Mouse (Mus musculus) adrenal gland, postnatal 25 days (tissue): ENCODE measurements around the gene Tbc1d17. TPM values are rescaled to one million over a fixed set of nuclear protein-coding genes. Genes with fewer than 3 reads are reported as not detected.

Experiments
- DNase-seq: peaks from one replicate; pipeline ENCODE4 v3.0.0; 2021; ENCODE audit warnings: mixed read lengths
- total RNA-seq: library from RNA; stranded (reverse); gene quantifications from 2 replicates; pipeline ENCODE4 v1.2.3, GENCODE M21; 2021

Gene Tbc1d17
- total RNA-seq, 1 experiment from 2014 or later = 88.5 TPM

DNA sequence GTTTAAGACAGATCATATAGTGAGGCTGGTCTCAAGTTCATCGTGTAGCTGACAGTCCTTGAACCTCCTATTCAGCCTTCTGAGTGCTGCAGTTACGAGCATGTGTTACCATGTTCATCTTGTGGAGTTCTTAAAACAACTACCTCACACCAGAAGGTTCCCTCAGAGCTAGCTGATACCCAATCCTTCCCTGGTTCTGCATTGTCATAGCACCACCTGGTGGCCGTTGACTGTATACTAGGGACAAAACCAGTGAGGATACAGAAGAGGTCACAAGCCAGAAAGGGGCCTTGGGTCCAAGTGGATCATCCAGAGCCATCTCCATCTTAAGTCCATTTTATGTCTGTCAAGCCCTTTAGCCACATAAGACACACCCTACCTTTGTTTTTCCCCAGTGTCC is 24.0 kb downstream of the Tbc1d17 start:
- DNase-seq = peak; percentile 81

DNA sequence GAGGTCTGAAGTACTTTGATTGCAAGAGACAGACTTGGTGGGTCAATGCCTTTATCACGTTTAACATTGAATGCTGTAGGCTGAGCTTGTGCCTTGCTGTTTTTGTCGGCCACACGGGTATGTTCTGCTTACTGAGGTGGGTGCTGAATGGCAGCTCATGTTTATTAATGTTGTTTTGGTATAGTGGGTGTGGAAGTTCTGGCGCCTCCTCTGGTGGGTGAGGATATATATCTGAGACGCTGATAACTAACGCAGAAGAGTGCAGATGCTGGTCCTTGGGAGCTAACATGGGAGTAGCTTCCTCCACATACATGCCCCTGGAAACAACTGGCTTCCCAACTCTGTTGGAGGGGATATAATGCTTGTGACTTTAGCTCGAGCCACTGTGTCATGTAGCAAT is 25.5 kb downstream of the Tbc1d17 start:
- DNase-seq = no peak

DNA sequence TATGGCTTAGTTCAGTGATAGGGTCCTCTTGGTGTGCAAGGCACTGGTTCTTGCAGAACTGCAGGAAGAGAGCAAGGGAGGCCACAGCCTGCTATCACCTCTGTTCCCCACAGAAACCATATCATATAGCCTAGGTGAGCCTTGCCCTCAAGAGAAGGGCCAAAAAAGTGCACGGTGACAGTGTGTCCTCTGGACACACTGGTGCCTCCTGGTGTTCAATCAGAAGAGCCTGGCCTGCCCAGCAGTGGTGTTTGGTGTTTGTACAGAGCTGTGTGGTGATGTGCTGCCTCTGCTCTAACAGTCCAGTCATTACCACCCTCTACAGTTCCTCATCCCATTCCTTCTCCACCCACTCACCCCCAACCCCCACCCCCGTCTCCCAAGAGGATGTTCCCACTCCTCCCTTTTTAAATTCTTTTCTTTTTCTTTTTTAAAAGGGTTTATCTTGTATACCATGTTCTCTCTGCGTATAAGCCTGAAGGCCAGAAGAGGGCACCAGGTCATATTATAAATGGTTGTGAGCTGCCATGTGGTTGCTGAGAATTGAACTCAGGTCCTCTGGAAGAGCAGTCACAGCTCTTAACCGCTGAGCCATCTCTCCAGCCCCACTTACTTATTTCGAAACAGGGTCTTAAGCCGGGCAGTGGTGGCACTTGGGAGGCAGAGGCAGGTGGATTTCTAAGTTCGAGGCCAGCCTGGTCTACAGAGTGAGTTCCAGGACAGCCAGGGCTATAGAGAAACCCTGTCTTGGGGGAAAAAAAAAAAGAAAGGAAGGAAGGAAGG is 27.0 kb downstream of the Tbc1d17 start:
- DNase-seq = no peak

DNA sequence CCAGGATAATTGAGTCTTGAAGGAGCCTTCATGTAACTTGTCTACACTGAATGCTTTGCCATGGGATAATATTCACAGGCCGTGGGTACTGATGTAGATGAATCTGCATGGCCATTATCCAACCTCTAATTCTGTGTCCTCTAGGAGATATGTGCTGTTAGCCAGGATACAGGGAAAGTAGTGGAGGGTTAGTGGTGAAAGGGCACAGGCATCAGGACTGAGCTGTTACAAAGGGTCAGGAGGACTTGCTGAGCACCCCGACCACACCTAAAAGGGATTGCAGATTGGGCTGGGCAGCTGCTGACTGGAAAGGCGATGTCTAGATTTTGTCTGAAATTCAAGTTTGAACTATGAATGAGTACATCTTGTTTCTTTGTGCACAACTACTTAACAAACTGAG is 28.4 kb downstream of the Tbc1d17 start:
- no peak for DNase-seq

DNA sequence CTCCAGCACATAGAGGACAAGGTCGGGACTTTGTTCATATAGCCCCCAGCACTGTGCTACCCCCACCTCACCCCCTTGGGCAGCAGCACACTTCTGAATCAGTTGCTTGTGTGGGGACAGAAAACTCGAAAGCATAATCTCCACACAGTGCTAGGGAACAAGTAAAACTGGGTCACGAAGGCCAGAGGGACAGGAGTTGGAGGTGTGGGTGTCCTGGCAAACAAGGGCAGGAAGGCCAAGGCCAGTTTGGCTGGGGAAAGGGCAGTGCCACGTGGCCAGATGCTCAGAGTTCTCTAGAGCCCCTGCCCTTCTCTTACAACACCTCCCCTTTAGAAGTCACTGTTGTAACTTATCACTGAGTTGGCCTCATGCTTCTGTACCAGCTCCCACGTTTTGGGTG is 29.0 kb downstream of the Tbc1d17 start:
- DNase-seq = no peak

DNA sequence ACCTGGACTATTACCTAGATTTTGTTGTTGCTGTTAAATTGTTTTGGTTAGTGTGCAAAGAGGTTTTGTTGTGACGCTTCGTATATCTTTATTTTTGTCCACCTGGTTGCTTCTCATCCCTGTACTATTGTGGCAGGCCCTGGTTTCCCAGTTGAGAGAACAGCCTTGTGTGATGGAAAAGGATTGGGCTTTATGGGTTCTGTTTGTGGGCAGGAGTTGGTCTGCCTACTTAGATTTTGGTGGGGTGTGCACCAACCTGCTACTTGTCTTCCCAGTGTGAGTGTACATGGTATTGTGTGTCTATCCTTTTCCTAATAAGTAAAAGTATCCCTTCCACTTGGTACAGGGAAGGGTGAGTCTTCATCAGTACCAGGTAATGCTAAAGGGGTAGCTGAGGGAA is 29.5 kb downstream of the Tbc1d17 start:
- DNase-seq = no peak

DNA sequence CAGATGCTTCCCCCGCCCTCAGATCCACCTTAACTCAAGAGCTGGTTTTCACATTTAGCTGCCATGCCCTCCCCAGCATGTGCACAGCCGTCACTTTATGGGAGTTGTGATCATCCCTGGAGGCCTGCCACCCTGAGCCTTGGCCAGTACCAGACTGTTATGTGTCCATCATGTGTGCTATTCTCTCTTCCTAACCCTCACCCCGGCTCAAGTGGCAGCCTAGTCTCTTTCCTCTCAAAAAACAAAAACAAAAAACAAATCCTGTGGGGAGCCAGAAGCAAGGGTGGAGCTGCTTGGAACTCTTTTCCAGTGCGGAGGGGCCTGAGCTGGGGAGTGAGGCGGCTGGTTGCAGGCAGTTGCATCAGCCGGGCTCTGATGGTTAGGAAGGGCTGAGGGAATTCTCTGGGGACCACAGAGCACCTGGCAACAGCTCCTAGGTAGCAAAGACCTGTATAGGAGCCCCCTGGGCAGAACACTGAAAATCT is 30.1 kb downstream of the Tbc1d17 start:
- peak; percentile 65 for DNase-seq

DNA sequence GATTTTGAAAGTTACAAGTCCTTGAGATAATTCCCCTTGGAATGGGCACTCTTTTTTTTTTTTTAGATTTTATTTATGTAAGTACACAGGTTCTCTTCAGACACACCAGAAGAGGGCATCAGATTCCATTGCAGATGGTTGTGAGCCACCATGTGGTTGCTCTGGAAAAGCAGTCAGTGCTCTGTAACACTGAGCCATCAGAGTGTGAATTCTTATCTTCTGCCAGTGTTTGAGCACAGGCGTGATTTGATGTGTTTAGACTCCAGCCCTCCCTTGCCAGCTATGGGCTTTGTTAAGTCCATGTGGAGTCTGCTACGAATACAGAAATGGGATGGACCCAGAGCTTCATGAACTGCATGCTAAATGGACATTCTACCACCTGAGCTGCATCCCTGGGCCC is 30.7 kb downstream of the Tbc1d17 start:
- DNase-seq = no peak

DNA sequence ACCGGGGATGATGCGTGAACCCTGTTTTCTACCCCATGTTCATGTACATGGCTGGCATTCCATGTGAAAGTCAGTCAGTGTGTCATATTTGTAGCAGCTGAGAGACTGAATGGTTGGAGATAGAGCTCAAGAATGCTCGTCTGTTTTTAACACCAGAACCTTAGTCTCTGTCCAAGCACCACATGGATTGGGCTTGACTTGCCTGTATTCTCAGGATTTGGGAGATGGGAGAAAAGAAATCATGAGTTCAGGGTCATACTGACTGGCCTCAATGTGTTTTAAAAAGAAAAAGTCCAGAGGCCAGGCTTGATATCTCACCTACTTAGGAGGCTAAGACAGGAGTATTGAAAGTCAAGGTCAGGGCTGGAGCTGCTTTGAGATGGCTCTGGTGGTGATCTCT is 31.4 kb downstream of the Tbc1d17 start:
- no peak for DNase-seq

DNA sequence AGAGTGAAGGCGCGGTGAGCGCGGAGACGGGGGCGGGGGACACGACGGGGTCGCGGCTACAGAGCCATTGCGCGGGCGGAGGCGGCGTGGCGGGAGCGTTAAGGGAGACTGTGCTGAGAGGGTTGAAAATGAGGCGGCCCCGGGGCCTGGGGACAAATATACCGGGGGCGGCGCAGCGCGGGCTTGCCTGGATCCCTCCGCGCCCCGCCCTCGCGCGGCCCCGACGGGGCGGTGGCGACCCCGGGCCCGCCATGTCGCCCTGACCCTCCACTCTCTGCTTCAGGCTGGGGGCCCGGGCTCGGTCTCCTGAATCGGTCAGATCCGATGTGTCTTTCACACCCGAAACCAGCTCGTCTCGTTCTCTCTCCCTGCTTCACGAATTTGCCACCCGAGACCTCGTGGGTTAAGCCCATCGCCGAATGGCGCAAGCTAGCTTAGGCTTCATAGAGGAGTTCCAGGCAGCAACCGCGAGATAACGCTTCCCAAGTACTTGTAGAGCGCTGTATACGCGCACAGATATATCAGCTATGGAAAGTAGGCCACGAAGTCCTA is 32.3 kb downstream of the Tbc1d17 start, which contains the start of gene Atf5:
Atf5 (minus strand) TSS at position 189 of the 552 bp plus-strand sequence.
- peak; percentile 70 for DNase-seq

DNA sequence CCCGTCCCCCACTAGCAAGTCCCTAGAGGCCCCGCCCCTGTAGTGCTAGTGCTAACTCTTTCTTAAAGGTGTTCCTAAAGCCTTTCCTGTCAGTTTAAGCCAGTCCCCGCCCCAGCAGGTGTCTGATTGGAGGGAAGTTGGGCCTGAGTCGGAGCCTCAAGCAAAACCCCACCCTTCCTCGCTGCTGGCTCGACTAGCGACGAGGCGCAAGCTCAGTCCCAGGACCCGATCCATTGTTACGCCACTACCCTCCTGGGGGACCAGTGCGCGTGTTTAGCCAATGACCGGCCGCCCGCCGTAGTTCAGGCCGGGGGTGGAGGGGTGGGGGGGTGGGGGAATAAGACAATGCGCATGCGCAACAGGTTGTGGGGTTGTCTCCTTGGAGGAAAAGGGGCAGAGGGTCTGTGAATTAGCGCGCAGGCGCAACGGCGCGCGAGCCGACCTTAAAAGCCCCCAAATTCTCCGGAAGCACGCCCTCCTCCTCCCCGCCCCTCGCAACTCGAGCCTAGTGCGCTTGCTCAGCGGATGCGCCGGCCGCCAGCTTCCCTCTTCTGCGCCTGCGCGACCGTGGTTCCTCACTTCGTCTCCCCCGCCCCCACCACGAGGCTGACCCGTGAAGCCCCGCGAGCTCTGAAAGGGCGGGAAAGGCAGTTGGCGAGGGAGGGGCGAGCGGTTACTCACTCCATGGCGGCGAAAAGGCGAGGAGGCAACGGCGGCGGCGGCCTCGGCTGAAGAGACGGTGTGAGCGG is 33.0 kb downstream of the Tbc1d17 start, which contains the start of the genes Nup62 and Il4i1:
Nup62 (plus strand) TSS at position 368 of the 749 bp plus-strand sequence.
Il4i1 (plus strand) TSS at position 667 of the 749 bp plus-strand sequence.
- peak; percentile 99 for DNase-seq

DNA sequence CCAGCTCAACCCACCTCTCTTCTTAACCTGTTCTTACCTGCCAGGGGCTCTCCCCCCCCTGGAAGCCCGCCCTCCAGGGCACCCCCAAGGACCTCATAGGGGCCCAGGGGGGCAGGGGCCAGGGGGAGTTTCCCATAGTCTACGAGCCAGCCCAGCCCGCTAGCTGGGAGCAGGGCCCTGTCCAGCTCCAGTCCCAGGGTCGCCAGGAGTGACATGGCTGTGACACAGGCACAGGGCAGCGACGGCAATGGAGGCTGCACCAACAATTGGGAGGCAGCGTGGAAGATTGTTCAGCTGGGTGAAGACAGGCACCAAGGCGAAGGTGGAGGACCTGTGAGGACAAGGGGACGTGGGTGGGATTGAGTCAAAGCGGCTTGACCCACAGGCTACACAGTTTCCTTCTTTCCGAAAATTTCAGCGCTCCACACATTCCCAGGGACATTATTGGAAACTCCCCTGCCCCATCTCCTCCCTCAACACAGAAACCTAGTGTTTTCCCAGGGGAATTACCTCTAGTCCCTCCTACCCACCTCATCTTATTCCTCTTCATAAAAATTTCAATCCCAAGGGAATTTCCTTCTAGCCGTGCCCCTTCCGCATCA is 33.8 kb downstream of the Tbc1d17 start:
- no peak for DNase-seq

DNA sequence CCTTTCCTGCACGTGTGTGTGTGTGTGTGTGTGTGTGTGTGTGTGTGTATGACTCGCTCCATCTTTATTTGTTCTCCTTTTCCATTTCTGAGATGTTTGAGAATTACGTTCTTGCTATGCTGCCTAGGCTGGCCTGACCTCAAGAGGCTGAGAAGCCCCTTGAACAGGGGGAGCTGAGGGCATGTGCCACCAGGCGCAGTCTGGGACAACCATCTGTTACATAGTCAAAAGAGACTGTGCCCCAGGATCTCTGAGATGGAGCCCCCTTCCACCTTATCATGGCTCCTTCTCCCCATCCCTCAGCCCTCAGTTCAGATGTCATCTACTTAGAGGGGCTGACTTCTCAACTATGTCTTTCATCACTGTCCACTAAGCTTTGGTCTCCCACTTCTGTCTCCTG is 34.5 kb downstream of the Tbc1d17 start:
- no peak for DNase-seq

DNA sequence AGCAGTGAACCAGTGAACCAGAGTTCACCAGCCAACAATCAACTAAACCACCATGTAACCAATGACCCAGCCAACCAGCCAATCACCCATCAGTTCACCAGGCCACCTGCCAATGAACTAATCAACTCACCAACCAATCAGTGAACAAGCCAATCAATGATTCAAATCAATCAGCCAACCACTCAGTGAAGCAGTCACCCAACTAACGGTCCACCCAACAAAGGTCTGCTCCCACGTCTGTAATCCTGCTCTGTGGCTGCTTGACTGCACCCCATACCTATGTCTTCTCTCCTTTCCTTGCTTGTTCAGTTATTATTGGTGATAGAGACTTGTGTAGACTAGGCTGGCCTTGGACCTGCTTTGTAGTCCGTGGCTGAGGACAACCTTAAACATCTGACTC is 34.9 kb downstream of the Tbc1d17 start:
- DNase-seq = no peak

DNA sequence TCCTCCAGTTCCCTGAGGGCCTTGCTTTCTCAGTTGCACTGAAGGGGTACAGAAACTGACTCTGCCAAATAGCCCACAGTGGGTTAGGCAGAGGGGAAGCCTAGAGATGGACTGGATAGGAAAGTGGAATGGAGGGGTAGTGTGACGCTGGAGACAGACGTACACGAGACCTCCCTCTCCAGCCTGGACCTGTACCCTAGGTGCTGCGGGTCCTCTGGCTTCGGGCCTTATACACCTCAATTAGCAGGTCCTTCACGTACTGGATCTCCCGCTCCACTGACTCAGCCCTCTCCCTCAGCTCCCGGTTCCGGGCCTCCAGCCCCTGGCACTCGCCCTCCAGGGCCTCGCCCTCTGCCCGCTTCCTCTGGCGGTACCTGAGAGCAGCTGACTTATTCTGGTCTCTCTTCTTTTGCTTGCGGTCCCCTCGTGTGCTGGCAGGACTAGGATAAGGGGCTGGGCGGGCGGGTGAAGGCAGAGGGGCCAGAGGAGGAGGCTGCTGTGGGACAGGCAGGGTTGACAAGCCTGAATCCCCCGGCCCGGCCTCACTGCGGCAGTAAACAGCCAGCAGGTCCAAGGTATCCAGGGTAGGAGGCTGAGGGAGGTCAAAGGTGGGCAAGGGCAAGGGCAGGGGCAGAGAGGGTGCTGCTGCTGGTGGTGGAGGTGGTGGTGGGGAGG is 36.1 kb downstream of the Tbc1d17 start:
- no peak for DNase-seq

DNA sequence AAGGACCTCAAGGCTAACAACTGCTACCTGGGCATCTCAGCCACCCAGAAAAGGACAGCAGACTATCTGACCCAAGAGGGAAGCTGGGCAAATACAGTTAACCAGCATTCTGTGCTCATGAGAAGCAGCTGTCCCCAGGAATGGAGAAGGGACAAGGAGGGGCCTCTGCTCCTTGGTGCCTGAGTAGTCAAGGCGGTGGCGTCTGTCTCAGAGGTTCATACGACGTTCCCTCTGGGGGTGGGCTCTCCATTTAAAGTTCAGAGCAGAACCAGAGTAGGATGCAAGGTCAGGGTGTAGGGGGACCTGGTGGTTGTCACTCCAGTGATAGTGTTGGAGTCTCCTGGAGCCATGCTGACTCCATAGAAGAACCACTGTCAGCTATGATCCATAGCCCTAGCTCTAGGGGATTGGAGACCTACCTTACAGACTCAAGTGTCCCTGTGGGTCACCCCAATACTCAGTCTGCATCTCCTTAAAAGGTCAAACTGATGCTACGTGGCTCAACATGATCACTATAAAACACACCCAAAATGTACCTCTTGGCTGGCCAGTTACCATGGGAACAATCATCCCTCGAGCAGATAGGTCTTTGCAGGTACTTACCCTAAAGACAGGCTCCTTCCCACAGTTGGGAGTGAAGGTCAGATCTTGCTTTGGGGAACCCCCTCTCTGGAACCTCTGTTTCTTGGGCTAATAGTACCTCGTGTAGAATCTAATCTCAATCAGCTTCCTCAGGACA is 37.9 kb downstream of the Tbc1d17 start:
- DNase-seq = no peak

DNA sequence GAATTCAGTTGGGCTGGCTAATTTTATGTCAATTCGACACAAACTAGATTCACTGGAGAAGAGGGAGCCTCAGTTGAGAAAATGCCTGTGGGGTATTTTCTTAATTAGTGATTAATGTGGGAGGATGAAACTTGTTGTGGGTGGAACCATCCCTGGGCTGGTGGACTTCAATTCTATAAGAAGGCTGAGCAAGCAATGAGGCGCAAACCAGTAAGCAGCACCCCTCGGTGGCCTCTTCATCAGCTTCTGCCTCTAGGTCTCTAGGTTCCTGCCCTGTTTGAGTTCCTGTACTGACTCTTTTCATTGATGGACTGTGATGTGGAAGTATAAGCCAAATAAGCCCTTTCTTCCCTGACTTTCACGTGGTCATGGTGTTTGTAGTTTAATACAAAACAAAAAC is 38.5 kb downstream of the Tbc1d17 start:
- no peak for DNase-seq

DNA sequence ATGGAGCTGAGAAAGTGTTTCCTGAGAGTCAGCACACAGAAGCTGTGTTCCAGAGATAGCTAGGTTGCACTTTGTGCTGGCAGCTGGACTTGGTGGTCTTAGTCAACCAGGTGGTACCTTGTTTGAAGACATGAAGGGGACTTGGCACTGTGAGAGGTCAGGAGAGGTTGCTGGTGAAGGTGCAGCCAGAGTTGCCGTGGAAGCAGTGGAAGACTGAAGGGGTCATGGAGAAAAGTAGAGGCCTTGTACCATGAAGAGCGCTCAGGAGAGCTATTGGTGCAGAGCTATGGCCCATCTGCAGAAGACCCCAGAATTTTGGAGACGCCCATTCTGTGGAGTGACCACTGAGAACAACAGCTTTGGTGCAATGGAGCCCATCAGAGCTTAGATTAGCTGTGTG is 39.4 kb downstream of the Tbc1d17 start:
- DNase-seq = no peak

DNA sequence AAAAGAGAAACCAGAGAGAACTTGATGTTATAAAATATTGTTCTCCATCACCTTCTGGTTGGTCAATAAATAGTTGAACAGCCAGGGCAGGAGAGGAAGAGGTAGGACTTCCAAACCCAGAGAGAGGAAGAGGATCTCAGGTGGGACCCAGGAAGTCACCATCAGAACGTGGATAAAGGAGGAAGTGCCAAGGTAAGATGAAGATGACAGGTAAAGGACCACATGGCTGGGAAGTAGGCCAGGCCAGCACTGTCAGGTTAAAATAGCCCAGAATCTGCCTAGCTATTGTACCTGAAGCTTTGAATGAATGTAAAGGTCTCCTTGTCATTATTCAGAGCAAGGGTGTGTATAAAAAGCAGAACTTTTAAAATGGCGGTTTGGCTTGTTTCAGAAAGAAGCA is 40.0 kb downstream of the Tbc1d17 start:
- no peak for DNase-seq

DNA sequence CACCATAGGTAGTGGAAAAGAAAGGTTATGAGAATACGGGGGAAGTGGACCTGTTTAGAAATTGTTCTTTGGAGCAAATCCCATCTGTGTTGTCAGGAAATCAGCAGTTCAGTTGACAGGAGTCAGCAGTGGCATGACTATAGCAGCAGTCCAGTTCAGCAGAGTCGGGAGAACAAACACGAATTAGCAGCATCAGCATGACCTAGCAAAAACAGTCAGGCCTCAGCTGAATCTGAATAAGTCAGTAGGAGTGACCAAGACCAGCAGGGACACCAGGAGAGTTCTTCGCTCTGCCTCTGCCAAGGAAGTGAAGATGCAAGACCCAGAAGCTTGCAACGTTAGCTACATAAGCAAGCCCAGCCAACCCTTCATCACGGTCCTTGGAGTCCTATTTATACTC is 56.1 kb downstream of the Tbc1d17 start:
- DNase-seq = no peak

DNA sequence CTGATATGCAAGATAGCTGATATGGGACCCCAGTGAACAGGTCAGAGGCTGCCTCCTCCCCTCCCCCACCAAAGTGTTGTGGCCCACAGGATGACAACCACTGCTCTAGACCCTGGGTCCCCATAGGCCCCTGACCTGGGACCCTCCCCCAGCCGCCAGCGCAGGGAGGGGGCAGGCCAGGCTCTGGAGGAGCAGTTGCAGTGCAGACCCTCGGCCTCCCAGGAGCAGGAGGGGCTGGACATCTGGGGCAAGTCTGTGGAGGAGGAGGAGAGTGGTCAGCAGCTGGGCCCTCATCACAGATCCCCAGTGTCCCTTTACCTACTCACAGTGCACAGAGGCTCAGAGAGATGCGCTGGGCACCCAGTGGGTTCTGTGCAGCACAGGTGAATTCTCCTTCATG is 58.8 kb downstream of the Tbc1d17 start:
- no peak for DNase-seq
